Mouse (Mus musculus) thymus, postnatal 25 days (tissue): ENCODE data around the gene Olfr1495.
"Not testable (repeated sequence)": the region's sequence is repeated elsewhere in the genome, so short reads cannot be mapped to it uniquely, and the experiment has no call there.

ENCODE experiments used
- DNase-seq: peaks from one replicate; pipeline ENCODE4 v3.0.0; 2022

The Olfr1495 gene

DNA sequence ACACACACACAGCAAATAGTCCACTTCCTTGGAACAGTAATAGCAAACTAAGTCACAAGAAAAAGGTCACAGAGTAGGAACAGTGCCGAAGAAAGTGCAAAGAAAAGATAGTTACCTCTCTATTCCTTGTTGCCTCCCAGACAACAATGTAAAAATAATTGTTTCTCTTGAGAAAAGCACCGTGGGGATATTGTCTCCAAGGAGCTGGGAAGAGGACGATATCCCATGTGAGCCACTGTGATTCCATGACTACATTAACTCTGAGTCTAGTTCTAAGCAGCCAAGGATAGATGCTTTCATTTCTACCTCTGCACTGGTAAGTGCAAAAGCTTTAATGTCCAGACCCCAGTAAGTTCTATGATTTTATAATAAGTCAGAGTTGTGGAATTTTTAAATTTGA is at the start of gene Olfr1495:
Olfr1495 (plus strand) TSS at position 301 of the 400 bp plus-strand sequence.
- no peak for DNase-seq

DNA sequence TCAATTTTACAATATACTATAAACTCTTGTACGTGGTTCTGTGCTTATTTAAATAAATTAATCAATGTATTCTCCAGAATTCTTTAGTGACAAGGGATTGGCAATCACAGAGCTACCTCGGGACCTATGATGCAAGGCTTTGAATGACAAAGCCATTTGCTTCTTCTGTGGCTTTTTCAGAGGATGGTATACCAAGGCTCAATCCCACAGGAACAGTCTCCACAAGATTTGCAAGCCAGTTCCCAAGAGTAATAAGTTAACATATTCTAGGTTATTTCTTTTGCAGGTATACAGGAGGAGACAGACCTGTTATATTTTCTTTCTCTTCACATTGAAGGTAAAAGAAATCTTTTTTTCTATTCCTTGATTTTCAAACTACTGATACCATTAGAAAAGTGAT is 41.4 kb upstream of the Olfr1495 start, which contains the start of gene Olfr1493-ps1:
Olfr1493-ps1 (plus strand) TSS at position 301 of the 400 bp plus-strand sequence.
- no peak for DNase-seq

DNA sequence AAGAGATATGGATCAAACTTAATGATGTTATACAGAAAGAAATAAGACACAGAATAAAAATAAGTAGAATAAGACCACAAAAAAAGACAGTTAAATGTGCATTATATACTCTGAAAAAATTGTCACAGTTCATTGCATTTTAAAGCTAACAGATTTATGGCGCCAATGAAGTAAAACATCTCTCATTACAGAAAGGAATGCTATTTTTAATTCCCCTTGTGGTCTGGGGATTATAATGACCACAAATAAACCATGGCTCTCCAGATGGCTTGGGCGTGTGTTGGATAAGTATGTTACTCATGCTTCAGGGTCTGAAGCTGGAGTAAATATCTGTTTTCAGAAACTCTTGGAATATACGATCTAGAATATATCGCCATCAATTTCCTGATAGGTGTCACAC is 25.0 kb upstream of the Olfr1495 start, which contains the start of gene Olfr1494:
Olfr1494 (plus strand) TSS at position 301 of the 400 bp plus-strand sequence.
- DNase-seq = no peak

DNA sequence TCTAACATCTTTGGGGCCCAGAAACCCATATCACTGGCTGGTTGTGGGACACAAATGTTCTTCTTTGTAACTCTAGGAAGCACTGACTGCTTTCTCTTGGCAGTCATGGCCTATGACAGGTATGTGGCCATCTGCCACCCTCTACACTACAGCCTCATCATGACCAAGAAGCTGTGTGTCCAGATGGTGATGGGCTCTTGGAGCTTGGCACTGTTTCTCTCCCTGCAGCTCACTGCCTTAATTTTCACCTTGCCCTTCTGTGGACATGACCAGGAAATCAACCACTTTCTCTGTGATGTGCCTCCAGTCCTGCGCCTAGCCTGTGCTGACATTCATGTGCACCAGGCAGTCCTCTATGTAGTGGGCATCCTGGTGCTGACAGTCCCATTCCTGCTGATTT is 15.0 kb upstream of the Olfr1495 start:
- no peak for DNase-seq

DNA sequence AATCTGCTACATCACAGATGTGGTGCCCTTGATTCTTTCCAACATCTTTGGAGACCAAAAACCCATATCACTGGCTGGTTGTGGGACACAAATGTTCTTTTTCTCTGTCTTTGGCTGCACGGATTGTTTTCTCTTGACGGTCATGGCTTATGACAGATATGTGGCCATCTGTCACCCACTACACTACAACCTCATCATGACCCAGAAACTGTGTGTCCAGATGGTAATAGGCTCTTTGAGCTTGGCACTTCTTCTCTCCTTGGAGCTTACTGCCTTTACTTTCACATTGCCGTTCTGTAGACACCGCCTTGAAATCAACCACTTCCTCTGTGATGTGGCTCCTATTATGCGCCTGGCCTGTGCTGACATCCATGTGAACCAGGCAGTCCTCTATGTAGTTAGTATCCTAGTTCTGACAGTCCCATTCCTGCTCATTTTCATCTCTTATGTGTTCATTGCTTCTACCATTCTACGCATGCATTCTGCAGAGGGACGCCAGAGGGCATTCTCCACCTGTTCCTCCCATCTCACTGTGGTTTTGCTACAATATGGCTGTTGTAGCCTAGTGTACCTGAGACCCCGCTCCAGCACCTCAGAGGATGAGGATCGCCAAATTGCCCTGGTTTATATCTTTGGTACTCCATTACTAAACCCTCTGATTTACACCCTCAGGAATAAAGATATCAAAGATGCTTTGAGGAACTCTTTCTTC is 4.3 kb downstream of the Olfr1495 start:
- no peak for DNase-seq

DNA sequence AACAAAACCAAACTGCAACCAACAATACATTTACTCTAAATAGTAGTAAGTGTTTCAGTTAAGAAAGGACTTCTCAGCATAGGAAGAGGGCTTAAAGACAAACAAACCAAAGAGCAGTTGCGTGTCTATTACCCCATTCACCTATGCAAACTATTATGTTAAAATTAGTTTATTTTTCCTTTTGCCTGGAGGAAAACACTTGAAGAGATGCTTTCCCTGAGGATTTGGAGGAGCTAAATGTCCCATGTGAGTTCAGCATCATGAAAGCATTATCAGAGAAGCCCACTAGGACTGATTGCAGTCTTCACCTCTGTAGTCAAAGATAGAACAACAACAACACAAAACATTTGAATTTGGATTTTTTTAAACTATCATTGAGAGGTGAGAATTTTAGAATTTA is 13.2 kb downstream of the Olfr1495 start, which contains the start of gene Olfr1496:
Olfr1496 (plus strand) TSS at position 301 of the 400 bp plus-strand sequence.
- DNase-seq = no peak

DNA sequence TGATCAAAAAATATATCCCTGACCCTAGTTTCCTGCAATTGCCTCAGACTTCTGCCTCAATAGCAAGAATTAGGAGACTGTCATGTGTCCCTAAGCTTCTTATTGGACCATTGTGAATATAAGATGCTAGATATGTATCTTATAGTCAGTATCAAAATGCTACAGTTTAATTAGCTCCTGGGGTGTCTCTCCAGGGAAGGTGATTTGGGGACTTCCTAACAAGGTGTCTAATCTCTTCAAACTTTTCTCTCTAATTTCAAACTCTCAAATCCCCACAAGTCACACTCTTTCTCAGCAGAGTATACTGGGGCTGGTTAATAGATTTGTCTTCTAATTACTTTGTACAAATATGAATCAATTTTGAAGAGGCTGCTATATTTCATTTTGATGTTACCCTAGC is 33.7 kb downstream of the Olfr1495 start, which contains the start of gene Olfr1497:
Olfr1497 (minus strand) TSS at position 101 of the 400 bp plus-strand sequence.
- DNase-seq = no peak

DNA sequence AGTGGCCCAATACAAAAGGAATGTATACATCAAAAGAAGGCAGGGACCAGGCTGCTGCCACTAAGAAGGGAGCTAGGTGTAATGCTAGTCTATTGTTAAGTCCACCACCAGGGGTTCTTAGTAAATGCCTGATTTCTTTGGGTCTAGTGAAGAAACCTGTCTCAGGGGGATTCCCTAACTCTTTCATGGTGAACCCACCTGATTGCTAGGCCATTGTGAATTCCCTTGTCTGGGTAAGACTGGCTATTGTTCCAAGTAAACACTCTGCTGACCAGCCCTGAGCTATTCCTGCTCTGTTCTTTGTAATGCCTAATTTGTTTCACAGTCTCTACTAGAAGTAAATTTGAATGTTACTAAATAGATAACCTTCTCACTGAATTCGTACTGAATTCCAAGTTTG is 41.1 kb downstream of the Olfr1495 start:
- not testable (repeated sequence) for DNase-seq

DNA sequence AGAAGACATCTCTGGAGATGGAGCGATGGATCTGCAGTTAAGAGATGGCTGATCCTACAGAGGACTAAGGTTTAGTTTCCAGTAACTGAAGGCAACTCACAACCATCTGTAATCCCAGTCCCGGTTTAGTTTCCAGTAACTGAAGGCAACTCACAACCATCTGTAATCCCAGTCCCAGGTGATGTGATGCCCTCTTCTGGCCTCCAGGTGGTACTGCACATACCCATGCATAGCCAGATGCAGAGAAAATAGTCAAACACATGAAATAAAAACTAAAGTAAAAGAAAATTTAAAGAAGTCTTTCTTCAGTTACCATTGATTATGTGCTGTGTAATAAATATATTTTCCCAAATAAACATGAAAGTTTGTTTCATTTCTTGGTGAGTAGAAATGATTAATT is 48.4 kb downstream of the Olfr1495 start:
- DNase-seq = no peak

DNA sequence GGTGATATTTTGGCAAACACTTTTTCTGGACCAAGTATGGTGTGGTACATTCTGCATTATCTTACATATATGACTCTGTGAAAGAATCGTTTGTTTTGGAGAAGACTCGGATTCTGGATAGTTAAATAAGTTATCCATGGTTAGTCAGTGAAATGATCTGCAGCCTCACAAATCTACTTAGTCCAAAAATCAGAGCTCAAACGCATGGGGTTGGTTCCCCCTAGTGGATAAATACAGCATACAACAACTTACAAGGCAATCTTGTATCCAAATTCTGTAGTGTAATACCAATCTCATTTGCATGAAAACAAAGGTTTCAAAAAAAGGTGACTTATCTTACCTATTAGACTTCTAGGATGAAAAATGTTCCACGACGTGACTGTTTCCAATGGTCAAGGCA is 54.4 kb downstream of the Olfr1495 start:
- no peak for DNase-seq

DNA sequence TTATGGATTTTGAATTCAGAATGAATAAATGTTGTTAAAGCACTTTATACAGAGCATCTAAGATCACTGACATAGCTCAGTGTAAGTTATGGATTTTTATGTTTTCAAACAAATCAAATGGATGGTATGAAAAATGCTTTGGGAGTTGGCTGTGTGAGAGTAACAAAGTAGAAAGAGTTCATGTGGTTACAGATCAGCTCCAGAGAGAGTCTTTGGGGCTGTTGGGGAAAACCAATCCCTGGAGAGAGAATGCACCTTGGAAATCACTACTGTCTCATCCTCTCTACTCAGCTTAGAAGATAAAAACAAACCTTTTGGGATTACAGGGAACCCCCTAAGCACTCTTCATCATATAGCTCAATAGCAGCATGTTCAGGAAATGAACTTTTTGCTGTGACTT is 54.9 kb downstream of the Olfr1495 start, which contains the start of gene Olfr1499:
Olfr1499 (minus strand) TSS at position 101 of the 400 bp plus-strand sequence.
- DNase-seq = no peak
